Mouse (Mus musculus) olfactory bulb, adult 2 months (tissue): Measurements from ENCODE around the gene Jun.

Experiments
- CTCF ChIP-seq: fragments of 200-500 bp; IDR thresholded peaks from 2 replicates; pipeline ENCODE4 v1.5.1; 2012; ENCODE audit warnings: low read depth, mild to moderate bottlenecking, low read length, moderate library complexity; ENCODE audit not compliant: insufficient read depth
- POLR2A ChIP-seq: fragments of 200-500 bp; IDR thresholded peaks from 2 replicates; pipeline ENCODE4 v1.6.1; 2012; ENCODE audit warnings: mild to moderate bottlenecking, low read depth, low read length, moderate library complexity; ENCODE audit not compliant: insufficient read depth

- TF ChIP-seq POLR2A (no peak), CTCF (no peak)
Observed at GRCm38 (mm10) chr4:95083957-95084356, 31.9 kb upstream of the Jun start.
